Mouse (Mus musculus) kidney, adult 2 months (tissue): Measurements from ENCODE around the gene Gm17349. TPM values are rescaled to one million over a fixed set of nuclear protein-coding genes. Genes with fewer than 3 reads are reported as not detected.

Experiments
- DNase-seq: peaks from one replicate; pipeline ENCODE4 v3.0.0; 2021
- H3K27ac ChIP-seq: fragments of 200-500 bp; 2 replicates; pipeline ENCODE4 v1.5.1; 2012; ENCODE audit warnings: low read depth, low read length, control low read depth, inconsistent platforms; ENCODE audit not compliant: insufficient read depth
- H3K27me3 ChIP-seq: fragments of 200-500 bp; replicated peaks from 2 replicates; pipeline ENCODE4 v1.6.1; 2012; ENCODE audit warnings: mild to moderate bottlenecking, moderate library complexity, low read length, inconsistent platforms; ENCODE audit not compliant: control insufficient read depth, insufficient read depth
- H3K36me3 ChIP-seq: fragments of 200-500 bp; 2 replicates; pipeline ENCODE4 v1.6.1; 2012; ENCODE audit warnings: mild to moderate bottlenecking, moderate library complexity, low read length, inconsistent platforms; ENCODE audit not compliant: control insufficient read depth, insufficient read depth
- H3K4me1 ChIP-seq: fragments of 200-500 bp; 2 replicates; pipeline ENCODE4 v1.6.1; 2011; ENCODE audit warnings: low read length; ENCODE audit not compliant: control insufficient read depth, insufficient read depth
- H3K4me3 ChIP-seq: fragments of 200-500 bp; 2 replicates; pipeline ENCODE4 v1.5.1; 2011; ENCODE audit warnings: mild to moderate bottlenecking, low read depth, low read length, control low read depth; ENCODE audit not compliant: insufficient read depth
- CTCF ChIP-seq: fragments of 200-500 bp; conservative IDR thresholded peaks from 2 replicates; pipeline ENCODE4 v1.5.1; 2011; ENCODE audit warnings: low read depth, mild to moderate bottlenecking, control low read depth, low read length, moderate library complexity, mixed read lengths; ENCODE audit not compliant: insufficient read depth, insufficient read length
- POLR2A ChIP-seq: fragments of 200-500 bp; IDR thresholded peaks from one replicate; pipeline ENCODE4 v1.6.1; 2011; ENCODE audit warnings: low read depth, low read length, control low read depth
- WGBS: fragments of 180-500 bp; shearing (Covaris S2); methylation state at CpG from one replicate; pipeline ENCODE4 v1.1.7; 2018; 5-methylcytosine and 5-hydroxymethylcytosine counted together
- polyA plus RNA-seq: library from polyadenylated mRNA; depleted of rRNA; stranded (reverse); fragments of >200 nt; gene quantifications from 2 replicates; pipeline ENCODE4 v1.2.3, GENCODE M21; 2012

Gm17349 gene
- polyA plus RNA-seq, 1 experiment = 0.58 TPM

DNA sequence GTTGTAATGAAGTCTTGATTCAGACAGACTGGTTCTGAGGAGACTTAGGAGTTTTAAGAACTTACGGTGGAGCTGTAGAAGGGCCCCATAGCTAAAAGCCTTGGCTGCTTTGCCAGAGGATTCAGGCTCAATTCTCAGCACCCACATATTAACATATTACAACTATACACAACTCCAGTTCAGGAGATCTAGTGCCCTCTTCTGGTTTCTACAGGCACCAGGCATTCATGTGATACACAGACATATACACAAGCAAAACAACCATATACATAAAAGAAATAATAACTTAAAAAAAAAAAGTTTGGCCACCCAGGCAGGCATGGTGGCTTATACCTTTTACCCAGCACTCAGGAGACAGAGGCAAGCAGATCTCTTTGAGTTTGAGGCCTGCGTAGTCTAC, 37.7 kb downstream of the Gm17349 start:
- WGBS = 100% methylated on average over 2 of the region's 2 CpGs
- Histone ChIP-seq H3K4me3 (no peak overlapping the region), H3K27ac (no peak overlapping the region), H3K27me3 (peaks cover 3% of the 10 kb centered on the region; the same call in 1 of the 2 replicates), H3K36me3 (no peaks in the 10 kb centered on the region), H3K4me1 (no peaks in the 10 kb centered on the region)
- DNase-seq = no peak
- TF ChIP-seq CTCF = no peak
- no peak for TF ChIP-seq POLR2A

DNA sequence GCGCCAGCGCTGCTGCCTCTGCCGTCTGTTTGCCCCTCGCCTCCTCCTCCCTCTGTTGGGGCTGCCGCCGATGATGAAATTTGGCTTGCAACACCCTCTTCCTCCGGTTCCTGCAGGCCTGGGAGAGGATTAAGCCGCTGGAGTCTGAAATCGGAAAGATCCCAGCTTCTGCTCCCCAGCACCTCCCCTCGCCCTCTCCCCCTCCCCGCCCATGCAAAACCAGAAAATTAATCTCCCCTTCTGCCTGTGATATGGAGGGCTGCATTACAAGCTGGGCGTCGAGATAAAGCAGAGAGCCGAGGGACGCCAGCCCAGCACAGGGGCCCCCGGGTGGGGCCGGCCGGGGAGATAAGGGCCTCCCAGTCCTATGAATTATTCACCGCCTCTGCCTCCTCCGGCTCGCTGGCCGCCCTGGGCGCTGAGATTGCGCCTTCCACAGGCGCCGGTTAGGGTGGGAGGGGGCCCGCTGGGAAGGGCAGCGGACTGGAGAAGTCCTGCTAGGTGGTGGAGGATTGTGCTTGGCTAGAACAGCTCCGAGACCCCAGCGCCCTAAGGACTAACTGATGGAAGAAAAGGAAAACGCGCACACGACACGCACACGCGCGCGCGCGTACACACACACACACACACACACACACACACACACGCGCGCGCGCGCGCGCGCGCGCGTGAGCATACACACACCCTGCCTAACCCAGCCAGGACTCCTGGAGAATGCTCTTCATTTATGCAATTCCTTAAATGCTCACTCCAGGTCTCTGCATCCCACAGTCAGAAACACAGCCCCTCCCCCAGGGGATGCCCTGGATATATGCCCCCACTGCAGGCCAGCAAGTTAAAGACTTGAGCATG, 40.5 kb downstream of the Gm17349 start:
- Histone ChIP-seq H3K36me3 (no peaks in the 10 kb centered on the region), H3K4me3 (peak overlapping the region; percentile 14; the same call in 1 of the 2 replicates), H3K27ac (no peak overlapping the region), H3K27me3 (0 out of 2 replicates have a peak, but pooled peaks cover 3% of the 10 kb centered on the region), H3K4me1 (no peaks in the 10 kb centered on the region)
- peak; percentile 12 for DNase-seq
- 2% methylated on average over 52 of the region's 52 CpGs for whole genome bisulfite sequencing
- TF ChIP-seq POLR2A (no peak), CTCF (no peak)

DNA sequence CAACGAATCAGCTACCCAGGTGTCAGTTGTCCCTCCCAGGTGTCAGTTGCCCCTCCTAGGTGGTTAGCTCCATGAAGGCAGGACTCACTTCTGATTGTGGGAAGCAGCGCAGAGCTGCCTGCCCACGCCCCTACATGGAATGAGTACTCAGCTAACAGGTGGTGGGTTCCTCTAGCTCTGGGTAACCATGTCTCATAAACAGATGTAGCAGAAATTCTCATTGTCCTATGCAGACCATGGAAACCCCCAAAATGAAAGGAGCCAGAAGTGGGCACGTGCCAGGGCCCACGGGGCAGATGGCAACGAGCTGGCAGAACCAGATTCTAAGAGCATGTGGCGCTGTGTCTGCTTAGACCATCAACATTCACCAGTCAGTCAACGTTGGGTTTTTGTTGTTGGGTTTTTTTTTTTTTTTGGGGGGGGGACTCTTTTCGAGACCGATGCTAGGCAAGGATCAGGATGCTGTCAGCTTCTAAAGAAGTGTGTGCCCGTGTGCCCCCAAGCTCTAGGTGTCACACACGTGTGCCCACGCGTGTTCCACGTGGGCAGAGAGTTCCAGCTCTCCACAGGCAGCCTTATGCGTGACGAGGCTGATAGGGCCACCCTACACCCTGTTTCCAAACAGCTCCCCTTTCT, 41.2 kb downstream of the Gm17349 start:
- Histone ChIP-seq H3K27ac (no peak overlapping the region), H3K4me3 (no peak overlapping the region), H3K27me3 (0 out of 2 replicates have a peak, but pooled peaks cover 3% of the 10 kb centered on the region), H3K36me3 (no peaks in the 10 kb centered on the region), H3K4me1 (no peaks in the 10 kb centered on the region)
- TF ChIP-seq POLR2A = no peak
- TF ChIP-seq CTCF = no peak
- WGBS = 5% methylated on average over 17 of the region's 17 CpGs
- no peak for DNase-seq

DNA sequence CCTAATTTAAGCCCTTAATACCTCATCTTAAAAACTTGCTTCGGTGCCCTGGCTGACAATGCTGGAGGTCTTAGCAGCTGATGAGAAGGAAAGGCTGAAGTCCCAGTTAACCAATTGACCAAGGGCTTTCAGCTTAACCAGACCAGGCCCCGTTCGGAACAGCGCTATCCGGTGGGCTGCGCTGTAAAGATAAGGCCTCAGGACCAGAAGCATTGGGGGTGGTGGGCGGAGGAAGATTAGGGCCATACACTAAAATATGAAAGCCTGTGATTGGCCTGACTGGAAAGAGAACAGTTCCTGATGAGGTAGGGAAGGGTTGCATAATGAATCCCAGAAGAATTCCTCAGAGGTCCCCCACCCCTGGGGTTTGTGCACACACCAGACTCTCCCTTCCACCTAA, 42.9 kb downstream of the Gm17349 start:
- no peaks in the 10 kb centered on the region for H3K36me3 ChIP-seq
- H3K4me3 ChIP-seq = no peak overlapping the region
- 0 out of 2 replicates have a peak, but pooled peaks cover 3% of the 10 kb centered on the region for H3K27me3 ChIP-seq
- H3K4me1 ChIP-seq = no peaks in the 10 kb centered on the region
- TF ChIP-seq POLR2A (no peak), CTCF (no peak)
- DNase-seq = no peak
- H3K27ac ChIP-seq = no peak overlapping the region
- 82% methylated on average over 7 of the region's 7 CpGs for whole genome bisulfite sequencing

DNA sequence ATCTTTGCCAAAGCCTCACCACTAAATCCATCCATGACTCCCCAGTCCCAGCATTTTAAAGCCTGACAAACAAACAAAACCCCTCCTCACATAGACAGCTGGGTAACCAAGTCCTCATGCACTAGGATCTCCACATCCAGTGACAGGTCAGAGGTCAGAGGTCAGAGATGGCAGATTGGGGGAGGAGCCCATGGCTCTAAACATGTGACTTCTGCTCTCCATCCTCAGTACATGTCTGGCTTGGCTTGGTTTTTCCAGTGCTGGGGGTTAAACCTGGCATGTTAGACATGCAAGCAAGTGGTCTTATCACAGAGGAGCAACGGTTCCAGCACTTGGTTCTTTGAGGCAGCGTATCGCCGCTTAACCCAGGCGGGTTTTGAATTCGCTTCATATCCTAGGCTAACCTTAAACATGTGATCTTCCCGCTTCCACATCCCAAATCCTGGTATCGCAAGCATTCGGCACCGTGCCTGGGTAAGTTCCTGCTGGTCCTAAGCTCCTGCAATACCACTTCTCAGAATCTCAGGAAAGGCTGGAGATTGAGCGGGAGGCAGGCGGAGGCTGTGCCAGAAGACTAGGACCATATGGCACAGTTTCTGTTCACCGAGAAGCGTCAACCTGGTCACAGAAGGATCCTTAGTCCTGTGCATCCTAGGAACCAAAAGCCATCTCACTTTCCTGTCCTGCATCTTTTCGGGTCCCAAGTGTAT, 44.0 kb downstream of the Gm17349 start:
- Histone ChIP-seq H3K36me3 (no peaks in the 10 kb centered on the region), H3K4me3 (no peak overlapping the region), H3K27ac (no peak overlapping the region), H3K4me1 (no peaks in the 10 kb centered on the region), H3K27me3 (0 out of 2 replicates have a peak, but pooled peaks cover 3% of the 10 kb centered on the region)
- no peak for DNase-seq
- TF ChIP-seq CTCF (no peak), POLR2A (no peak)
- WGBS = 95% methylated on average over 15 of the region's 15 CpGs

DNA sequence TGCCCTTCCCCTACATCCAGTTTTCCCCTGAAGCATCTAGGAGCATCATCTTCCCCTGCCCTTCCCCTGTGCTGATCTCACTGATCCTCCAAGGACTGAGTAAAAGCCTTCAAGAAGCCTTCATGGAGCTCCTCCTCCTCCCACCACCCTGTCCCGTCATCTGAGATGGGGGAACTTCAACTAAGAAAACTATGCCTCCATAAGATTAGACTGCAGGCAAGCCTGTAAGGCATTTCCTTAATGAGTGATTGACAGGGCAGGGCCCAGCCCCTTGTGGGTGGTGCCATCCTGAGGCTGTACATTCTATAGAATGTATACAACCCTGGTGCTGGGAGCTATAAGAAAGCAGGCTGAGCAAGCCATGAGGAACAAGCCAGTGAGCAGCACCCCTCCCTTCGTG, 46.9 kb downstream of the Gm17349 start:
- WGBS = 75% methylated on average over 2 of the region's 2 CpGs

More for the DNA sequence above, 46.9 kb downstream of the Gm17349 start:
- Histone ChIP-seq H3K27me3 (no peaks in the 10 kb centered on the region), H3K27ac (no peak overlapping the region), H3K36me3 (no peaks in the 10 kb centered on the region), H3K4me1 (no peaks in the 10 kb centered on the region), H3K4me3 (no peak overlapping the region)
- no peak for TF ChIP-seq CTCF
- no peak for TF ChIP-seq POLR2A
- no peak for DNase-seq
